Mouse (Mus musculus) adrenal gland, adult 8-10 months (tissue): Measurements from ENCODE around the gene Slc25a40. TPM values are rescaled to one million over a fixed set of nuclear protein-coding genes. Genes with fewer than 3 reads are reported as not detected.

Experiments
- DNase-seq: peaks from one replicate; pipeline ENCODE4 v3.0.0; 2022
- total RNA-seq, 4 experiments: library from RNA; stranded (reverse); gene quantifications; 2 replicates each; pipeline ENCODE4 v1.2.4; 2022

Slc25a40 gene
- 10 to 100 TPM; 12.5 to 26.7 (median 15.4) TPM for total RNA-seq

DNA sequence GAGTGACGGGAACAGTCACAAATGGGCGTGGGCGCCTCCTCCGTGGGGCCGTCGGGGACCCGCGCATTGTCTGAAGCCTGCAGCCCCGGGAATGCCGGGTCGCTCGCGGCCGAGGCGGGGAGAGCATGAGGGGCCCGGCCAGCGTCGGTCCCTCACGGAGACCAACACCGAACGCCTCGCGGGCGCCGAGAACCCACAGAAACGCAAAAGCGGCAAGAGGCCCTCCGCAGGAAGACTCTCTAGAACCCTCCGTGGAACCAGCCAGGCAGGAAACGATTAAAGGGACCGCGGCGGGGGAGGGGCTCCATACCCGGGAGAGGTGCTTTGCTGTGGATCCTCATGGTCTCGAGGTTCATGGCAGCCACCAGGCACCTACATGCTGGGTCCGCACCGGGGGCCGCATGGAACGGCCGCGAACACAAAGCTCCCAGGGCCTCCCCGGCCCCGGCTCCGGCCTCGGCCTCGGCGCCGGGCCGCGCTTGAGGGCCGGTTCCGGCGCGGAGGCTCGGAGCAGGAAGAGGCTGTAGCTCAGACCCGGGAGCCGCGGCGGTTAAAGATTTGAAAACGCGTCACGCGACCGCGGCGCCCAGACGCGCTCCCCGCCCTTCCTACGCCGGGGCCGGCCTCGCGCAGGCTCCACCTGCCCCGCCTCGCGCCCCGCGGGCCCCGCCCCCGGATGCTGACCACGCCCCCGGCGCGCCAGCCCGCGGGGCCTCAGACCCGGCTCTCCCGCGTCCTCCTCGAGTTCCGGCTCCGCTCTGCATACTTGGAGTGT is at the start of gene Slc25a40, which contains the start of gene Dbf4:
TSS of gene Slc25a40 (plus strand) at position 694 of the 775 bp plus-strand sequence.
TSS of gene Dbf4 (minus strand) at position 560 of the 775 bp plus-strand sequence.
- peak; percentile 87 for DNase-seq

DNA sequence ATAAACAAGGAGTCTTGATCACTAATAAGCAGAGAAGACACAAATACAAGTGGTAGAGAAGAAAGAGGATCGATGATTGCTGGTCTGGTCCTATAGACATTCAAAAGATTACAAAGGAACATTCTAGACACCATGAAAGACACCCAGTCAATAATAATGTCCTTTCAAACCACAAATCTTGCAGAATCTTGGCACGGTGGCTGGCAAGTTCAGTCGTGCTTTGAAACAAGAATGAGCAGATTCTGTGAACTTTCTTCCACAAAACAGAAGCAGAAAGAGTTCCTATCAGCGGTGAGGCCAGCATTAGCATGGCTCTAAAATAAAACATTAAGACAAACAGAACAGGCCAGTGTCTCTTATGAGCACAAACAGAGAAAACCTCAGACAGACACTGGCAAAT is 49.2 kb upstream of the Slc25a40 start:
- DNase-seq: no peak

DNA sequence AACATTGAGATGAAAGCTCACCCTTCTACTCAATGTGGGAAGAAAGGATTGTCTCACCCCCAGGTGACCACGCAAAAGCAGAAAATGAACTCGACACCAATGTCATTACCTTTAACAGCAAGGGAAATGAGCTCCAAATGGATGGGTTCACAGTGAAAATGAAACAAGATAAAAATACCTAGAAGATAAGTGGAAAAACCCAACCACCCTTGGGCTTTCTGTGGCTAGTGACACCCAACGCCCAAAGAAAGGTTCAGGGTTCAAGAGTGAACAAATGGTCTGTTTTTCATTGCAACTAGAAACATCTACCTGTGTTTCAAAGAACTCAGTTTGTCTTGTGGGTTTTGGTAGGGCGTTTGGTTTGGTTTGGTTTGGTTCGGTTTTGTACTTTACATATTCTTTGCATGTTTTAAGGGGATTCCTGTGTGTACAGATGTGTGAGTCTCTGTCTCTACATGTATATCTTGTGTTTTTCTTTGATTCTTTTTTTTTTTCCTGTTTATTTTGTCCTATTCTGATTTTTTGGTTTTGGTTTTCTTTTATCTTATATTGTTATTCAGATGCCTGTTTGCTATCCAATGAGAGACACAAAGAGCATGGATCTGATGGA is 48.2 kb upstream of the Slc25a40 start:
- DNase-seq: no peak

DNA sequence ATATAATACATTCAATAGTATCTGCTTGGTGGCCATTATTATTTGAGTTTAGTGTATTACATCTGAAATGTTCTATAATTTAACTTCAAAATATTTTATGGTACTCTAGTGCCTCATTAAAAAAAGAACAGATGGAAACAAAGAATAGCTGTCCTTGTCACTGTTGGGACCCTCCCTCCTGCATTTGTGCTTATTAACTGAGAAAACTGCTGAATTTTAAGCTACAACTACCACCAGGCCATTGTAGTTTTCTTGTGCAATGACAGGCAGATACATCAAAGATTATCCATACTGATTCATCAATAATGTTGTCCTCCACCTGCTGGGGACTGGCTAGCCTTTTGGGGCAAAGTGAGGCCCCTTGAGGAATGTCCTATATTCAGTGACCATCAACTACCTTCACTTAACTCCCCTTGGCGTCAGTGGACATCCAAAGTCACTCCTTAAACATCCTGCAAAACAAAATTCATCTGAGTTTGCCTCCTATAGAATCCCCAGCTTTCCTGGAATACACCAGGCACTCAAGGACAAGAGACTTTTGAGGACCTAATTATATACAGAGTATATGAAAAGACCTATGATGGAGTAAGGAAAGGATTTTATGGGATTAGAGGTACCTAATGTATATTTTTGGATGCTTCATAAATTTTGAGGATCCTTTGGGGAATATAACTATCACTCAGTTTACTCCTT is 28.6 kb upstream of the Slc25a40 start:
- no peak for DNase-seq

DNA sequence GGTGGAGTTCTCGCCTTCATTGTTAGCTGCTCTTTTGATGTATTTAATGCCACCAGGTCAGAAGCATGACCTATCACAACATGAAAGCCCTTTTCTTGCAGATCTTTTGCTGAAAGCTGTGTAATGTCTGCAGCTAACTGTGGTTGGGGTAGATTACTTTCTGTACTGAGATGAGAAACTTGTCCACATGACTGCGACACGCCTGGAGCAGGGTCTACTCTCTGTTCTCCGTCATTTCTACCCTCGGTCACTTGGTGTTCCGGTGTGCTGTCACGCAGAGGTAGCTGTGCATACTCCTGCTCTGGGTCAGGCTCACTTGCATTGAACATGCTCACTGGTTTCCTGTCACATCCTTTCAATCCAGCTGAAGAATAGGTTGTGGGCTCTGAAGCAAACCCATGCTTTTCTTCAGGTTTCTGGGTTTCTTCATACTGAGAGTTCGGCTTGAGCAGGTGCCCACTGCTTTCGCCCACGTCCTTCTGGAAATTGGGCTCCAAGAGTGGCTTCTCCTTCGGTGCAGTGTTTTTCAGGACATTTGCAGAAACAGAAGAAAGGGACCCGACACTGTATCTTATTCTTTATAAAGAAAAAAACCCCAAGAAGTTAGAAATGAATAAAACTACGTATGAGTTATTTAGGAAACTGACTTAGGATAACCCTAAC is 24.9 kb upstream of the Slc25a40 start:
- DNase-seq: no peak

DNA sequence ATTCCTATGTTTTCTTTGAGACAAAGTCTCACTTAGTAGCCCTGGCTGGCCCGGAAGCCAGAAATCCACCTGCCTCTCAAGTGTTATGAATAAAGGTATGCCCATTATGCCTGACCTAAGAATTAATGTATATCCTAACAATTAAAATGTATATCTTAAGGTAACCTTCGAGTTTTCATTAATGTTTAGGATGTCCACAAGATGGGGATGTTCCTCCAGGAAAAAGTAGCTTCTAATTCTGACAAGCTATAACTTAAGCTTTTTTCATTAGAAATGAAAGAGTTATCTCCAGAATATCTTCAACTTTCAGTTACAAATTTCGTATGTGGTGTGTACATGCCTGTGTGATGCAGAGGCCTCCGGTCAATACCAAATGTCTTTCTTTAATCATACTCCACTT is 13.9 kb upstream of the Slc25a40 start:
- no peak for DNase-seq

DNA sequence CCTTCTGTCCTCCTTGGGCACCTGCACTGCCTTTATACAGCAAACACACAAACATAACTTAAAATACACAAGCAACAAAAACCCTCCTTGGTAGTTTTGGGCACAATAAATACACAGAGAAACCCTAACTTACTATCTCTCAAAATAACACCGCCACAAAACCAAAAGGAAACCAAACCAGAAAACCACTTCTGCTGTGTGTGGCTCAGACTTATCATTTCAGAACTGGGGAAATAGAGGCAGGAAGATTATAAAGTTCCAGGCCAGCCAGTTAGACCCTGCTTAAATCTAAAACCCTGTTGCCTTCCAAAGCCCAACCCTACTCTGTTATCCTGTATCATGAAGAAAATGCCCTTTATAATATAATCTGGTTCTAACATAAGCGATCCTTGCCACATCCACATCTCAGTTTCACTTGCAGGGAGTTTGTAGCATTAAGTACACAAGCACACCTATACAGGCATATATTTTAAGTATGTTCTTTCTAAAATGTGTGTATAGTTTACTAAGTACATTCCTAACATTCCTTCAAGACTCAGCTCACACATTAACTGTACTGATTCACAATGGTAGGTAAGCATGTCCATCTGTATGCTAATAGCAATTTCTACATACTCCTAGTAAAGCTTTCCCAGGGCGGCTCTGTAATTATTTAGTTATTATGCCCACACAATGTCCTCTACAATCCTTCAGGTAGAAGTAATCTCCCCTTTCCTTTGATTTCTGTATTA is 5.8 kb upstream of the Slc25a40 start:
- no peak for DNase-seq

DNA sequence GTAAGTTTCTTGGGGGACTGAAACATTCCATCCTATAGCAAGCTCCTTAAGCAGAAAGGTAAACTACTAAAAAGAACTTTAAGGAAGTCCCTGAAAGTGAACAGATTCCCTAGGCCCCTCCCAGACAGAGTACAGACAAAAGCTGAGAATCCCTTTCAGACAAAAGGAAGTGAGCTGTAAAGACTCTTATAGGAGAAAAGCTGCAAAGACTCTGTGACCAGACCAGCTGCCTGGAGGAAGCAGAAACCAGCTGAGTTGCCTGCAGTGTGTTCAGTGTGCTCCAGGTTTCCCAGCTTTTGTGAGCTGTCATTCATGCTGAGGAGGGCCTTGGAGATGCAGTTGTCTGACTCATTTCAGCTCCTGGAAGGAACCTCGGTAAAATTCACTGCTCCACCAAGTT is 5.2 kb upstream of the Slc25a40 start:
- no peak for DNase-seq

DNA sequence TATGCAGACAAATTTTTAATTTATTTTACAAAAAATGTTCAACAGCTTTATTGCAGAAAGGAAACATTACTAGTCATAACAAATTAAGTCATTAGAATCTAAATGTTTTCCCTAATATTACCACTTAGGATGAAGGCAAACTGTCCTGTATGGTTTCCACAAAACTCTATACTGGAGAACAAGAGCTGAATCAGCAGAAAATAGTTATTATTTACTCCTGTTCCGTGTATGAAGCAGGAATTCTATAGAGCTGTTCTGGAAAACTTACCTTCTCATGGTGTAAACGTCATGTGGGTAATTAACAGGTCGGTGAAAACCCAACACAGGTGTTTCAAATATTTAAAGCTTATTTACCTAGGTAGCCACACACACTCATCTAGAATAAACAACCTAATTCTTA is 1.2 kb upstream of the Slc25a40 start:
- no peak for DNase-seq

DNA sequence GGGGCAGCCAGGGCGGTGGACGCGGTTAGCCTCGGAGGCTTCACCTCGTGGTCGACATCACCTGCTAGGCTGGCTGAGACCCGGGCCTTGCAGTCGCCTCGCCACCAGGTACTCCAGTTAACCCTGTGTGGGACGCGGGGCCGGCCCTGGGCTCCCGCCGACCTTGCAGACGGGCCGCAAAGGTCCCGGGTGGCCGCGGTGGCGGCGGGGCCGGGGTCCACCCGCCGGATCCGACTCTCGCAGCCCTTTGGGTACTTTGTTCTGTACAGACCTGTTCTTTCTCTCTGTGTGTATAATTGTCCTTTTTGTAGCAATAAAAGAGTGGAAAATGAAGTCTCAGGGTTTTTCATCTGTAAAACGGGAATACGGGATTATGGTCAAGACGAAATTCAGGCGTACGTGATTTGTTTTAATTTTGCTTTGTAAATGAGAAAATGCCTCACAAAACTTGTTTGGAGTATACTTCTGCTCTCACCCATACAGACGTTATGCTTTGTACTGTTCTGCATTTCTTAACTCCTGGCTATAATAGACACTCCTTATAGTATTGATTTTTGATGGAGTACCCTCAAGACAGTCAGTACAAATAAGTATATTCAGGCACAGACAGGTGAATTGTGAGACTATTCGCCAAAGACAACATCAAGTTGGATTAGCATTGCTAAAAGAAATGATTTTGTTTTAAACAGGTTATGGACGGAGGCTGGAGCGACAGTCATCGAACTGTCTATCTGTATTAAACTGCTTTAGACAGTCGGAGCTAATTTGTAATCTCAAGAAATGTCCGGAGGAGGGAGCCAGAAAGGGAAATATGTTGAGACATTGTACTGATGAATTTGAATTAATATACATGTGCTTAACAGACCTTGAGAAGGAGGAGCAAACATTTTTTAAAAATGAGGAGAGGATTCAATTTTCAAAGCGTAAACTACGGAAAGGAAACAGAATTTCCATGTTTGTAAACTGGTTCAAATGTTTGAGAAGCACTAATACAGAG is 580 bp downstream of the Slc25a40 start:
- no peak for DNase-seq

DNA sequence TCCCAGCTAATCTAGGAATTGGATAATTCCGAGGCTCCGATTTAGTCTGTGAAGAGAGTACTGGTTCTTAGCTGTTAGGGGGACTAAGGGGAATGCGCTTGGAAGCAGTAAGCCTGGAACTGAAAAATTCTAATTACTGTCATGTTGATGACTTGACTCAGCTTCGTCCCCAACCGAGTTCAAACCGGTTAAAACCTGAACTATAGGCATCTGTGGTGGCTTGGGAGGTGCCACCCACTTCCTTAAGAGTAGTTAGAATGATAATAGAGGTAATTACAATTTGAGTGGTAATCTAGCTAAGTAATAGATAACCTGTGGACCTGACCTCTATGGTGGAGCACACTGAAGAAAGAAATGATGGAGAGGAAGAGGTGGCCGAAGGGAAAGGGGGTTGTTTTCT is 1.5 kb downstream of the Slc25a40 start:
- no peak for DNase-seq

DNA sequence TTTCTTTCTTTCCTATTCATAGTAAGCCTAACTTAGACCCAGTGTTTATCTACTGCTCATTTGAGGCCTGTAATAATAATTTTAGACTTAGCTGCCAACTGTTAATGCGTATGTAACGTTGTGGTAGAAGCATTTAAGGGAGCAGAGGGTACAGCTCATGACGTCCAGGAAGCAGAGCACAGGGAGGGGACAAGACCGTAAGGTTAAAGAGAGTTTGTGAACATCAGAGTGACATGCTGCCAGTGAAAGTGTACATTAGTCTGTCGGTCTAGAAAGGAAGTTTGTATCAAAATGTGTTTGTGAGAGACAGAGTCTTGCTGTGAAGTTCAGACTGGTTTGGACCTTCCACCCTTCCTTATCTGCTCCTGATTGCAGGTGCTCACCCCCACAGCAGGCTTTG is 3.2 kb downstream of the Slc25a40 start:
- DNase-seq: no peak

DNA sequence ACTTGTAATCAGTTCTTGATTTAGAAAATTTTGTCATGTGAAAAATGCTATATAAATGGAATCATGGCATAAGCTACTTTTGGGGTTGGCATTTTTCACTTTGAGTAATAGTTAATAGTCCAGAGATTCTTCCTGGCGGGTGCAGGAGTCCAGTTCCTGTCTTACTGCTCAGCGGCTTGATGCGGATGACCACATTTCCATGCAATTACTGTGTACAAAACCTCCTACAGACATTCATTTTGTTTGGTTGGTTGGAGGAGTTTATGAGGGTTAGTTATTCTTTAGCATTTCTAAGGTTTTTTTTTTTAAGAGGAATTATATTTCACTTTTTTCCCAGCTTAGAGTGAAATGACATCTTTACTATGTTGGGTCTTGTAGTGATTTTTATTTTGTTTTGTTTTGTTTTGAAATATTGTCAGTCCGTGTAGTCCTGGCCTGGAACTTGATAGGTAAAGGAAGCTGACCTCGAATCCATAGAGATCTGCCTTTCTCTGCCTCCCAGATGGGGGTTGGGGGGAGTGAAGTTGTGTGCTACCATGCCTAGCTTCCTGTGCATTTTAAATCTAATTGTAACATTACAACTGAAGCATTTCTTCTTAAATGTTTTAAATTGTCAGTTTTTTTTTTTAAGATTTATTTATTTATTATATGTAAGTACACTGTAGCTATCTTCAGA is 15.0 kb downstream of the Slc25a40 start:
- DNase-seq: no peak

DNA sequence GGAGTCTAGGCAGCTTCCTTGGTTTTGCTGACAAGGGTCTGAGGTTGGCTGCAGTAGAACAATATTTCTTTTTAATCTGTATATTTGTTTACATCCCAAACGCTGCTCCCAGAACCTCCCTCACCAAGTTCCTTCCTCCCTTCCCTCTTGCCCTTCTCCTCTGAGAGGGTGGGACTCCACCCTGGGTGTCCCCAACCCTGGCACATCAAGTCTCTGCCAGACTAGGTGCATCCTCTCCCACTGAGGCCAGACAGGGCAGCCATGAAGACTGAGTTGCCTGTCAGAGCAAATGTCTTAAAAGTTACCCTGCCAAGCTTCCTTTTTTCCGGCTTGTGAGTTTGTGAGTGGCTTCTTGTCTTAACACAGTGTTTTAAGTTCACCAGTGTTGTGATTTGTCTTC is 16.4 kb downstream of the Slc25a40 start:
- no peak for DNase-seq

DNA sequence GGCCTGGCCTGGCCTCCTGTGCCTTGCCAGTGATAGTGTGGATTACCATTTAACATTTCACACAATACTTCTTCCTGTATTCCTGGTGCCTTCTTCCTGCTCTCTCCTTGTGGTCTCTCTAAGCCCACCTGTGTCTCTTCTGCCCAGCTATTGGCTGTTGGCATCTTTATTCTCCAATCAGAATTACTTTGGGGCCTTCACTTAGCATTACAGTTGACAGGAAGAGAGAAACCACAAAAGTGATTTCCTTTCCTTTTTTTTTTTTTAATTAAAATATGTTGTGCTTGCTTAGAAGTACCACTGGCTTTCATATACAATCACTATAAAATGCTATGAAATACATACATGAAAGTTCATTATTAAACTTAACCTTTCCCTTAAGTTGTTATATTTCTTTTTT is 32.9 kb downstream of the Slc25a40 start:
- DNase-seq: no peak

DNA sequence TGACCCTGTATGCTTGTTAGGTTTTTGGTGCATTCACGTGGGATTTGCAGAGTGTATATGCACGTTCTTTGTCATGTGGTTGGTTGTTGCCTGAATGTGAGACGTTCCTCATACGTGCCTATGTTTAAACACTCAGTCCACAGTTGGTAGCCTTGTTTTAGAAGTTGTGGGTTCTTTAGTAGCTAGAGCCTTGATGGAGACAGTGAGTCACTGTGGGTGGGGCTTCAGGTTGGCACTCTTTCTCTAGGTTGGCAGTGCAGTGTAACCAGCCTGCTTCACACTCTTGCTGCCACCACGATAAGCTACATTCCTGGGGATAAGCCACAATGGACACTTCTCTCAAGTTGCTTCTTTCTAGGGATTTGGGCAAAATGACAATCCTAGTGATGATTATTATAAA is 33.9 kb downstream of the Slc25a40 start:
- DNase-seq: no peak

DNA sequence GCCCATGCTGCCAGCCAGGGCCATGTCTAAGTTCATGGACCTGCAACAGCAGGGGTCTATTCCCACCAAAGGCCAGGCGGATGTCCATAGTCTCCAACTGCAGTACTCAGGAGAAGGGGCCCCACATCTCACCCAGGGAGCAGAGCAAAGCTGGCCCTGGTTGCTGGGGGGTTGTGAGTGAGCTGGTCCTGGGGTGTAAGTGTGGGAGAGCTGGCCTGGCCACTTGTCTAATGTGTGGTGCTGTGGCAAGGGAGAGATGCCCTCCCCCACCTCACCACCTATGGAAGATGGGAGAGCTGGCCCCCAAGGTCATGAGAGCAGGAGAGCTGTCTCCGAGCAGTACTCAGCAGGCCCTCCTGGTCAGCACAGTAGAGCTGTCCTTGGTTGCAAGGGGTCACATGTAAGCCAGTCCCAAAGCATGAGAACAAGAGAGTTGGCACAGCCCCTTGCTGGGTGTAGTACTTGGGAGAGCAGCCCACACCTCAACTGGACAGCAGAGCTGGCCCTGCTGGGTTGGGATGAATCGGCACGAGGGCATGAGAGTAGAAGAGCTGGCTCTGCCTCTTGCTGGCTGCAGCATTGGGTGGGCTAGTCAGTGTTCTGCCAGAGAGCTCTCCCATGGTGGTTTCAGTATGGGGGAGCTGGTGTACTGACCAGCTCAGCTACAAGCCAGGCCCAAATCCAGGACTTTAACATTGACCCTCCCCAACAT is 65.5 kb downstream of the Slc25a40 start:
- DNase-seq: no peak

DNA sequence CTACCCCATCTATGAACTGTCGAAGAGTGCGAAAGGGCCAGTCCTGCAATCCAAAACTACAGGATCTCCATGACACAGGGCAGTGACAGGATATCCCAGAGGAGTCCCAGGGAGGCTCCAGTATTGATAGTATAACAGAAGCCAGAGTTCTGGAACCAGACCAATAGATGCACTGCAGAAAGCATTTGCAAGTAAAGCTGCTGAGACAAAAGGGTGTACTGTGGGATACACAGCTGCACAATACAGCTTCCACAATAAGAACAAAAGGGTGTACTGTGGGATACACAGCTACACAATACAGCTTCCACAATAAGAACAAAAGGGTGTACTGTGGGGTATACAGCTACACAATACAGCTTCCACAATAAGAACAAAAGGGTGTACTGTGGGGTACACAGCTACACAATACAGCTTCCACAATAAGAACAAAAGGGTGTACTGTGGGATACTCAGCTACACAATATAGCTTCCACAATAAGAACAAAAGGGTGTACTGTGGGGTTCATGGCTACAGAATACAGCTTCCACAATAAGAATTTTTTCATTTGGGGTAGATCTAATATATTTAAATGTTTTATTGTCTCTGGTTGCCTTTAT is 66.1 kb downstream of the Slc25a40 start:
- no peak for DNase-seq

DNA sequence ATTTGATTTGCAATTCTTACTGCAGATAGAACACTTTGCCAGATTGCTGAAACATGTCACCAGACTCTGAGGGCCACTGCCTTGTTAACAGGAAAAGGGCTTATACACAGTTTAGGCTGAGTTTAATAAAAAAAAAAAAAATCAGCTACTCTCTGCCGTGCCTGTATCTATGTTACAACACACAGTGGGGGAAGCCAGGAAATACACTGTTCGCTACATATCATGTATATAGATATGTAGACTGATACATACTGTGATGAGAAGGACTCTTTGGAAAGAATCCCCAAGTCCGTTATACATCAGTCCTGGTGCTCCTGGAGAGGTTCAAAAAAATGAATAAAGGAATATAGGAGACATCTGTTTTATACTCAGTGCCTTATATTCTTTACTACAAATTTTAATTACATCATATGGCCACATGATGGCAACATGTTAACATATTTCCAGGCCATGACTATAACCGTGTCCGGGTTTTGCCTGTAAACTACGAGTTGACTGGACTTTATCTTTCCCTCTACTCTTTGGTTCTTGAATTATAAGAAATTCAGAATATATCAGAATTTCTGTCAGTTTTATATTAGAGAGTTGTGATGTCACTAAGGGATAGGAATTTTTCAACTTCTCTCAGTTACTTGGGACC is 66.9 kb downstream of the Slc25a40 start:
- DNase-seq: no peak
